Mouse (Mus musculus) midbrain, embryonic 11.5 days (tissue): ENCODE data around the gene Osbpl10. TPM values are rescaled to one million over a fixed set of nuclear protein-coding genes. Genes with fewer than 3 reads are reported as not detected.

Source experiments
- ATAC-seq: fragments of 200-750 bp; cut with Nextera tagmentation; 2 replicates; pipeline ENCODE4 v1.8.0; 2017; ENCODE audit warnings: moderate TSS enrichment, moderate library complexity; ENCODE audit not compliant: low FRiP score
- DNase-seq: peaks from one replicate; pipeline ENCODE4 v3.0.0; 2015; ENCODE audit warnings: low spot score; ENCODE audit errors: missing footprints
- H3K27ac ChIP-seq: fragments of 300-500 bp; sonication (generic); 2 replicates; pipeline ENCODE4 v1.5.1; 2014; ENCODE audit warnings: low read depth, low read length
- H3K27me3 ChIP-seq: fragments of 300-500 bp; sonication (generic); 2 replicates; pipeline ENCODE4 v1.6.1; 2014; ENCODE audit warnings: mild to moderate bottlenecking, low read length, moderate library complexity, mixed read lengths; ENCODE audit not compliant: control insufficient read depth, insufficient read depth
- H3K36me3 ChIP-seq: fragments of 300-500 bp; sonication (generic); 2 replicates; pipeline ENCODE4 v1.6.1; 2014; ENCODE audit warnings: mild to moderate bottlenecking, low read length, moderate library complexity, mixed read lengths; ENCODE audit not compliant: control insufficient read depth, insufficient read depth
- H3K4me1 ChIP-seq: fragments of 300-500 bp; sonication (generic); 2 replicates; pipeline ENCODE4 v1.6.1; 2014; ENCODE audit warnings: low read length; ENCODE audit not compliant: control insufficient read depth, insufficient read depth
- H3K4me2 ChIP-seq: fragments of 300-500 bp; sonication (generic); 2 replicates; pipeline ENCODE4 v1.6.1; 2014; ENCODE audit warnings: mild to moderate bottlenecking, moderate library complexity
- H3K4me3 ChIP-seq: fragments of 300-500 bp; sonication (generic); 2 replicates; pipeline ENCODE4 v1.5.1; 2014; ENCODE audit warnings: low read depth, low read length
- H3K9ac ChIP-seq: fragments of 300-500 bp; sonication (generic); 2 replicates; pipeline ENCODE4 v1.6.1; 2014; ENCODE audit warnings: low read length
- H3K9me3 ChIP-seq: fragments of 300-500 bp; sonication (generic); 2 replicates; pipeline ENCODE4 v1.6.1; 2016; ENCODE audit warnings: low read length; ENCODE audit not compliant: control insufficient read depth
- WGBS: fragments of 180-500 bp; shearing (Covaris S2); extraction: QIAGEN DNeasy Blood & Tissue Kit; methylation state at CpG from one replicate; pipeline ENCODE4 v1.1.7; 2014; 5-methylcytosine and 5-hydroxymethylcytosine counted together
- polyA plus RNA-seq: library from polyadenylated mRNA; unstranded; fragments of >200 nt; fragmentation: Nextera tagmentation; extraction: Ambion mirVana; gene quantifications from 2 replicates; pipeline ENCODE4 v1.2.1, GENCODE M21; 2014

Gene Osbpl10
- polyA plus RNA-seq, 1 experiment from 2014 or later: 1.1 TPM

DNA sequence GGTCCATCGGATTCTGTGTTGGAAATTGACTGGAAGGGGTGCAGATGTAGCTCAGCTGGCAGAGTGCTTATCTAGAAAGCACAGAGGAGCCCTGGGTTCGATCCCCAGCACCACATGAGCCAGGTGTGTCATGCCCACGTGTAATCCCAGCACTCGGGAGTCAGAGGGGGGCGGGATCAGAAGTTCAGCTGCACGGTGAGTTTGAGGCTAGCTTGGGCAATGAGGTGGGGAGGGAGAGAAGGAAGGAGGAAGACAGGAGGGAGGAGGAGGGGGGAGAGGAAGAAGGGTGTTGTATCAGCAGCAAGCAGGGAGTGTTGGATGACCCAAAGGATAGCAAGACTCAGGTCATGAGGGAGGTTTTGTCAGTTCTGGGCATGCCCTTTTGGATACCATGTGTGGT, 55.9 kb downstream of the Osbpl10 start:
- no peak for DNase-seq
- H3K27me3 ChIP-seq: peaks cover 3% of the 10 kb centered on the region; the same call in 1 of the 2 replicates
- H3K4me2 ChIP-seq: no peak overlapping the region
- peaks cover 19% of the 10 kb centered on the region for H3K4me1 ChIP-seq
- no peak overlapping the region for H3K9ac ChIP-seq
- no peak for ATAC-seq
- H3K36me3 ChIP-seq: no peaks in the 10 kb centered on the region
- no peak overlapping the region for H3K4me3 ChIP-seq
- WGBS: 79% methylated on average over 6 of the region's 6 CpGs
- H3K27ac ChIP-seq: no peak overlapping the region
- H3K9me3 ChIP-seq: no peaks in the 10 kb centered on the region

DNA sequence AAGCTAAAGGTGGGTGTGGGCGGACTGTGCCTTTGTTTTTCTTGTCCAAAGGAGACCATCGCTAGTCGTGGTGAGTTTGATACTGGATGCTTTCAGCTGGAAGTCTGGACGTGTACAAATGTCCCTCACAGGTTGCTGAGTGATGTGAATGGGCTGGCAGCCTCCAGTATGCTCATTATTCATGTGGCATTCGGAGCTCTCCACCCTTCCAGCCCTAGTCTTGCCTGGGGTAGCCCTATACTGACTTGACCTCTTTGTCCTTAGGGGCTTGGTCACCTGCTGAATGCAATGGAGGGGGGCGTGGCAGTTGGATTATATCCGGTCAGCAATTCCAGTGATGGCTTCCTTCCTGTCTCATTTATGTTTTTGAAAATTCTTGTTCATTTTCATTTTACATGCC, 56.4 kb downstream of the Osbpl10 start:
- no peak for ATAC-seq
- Histone ChIP-seq H3K36me3 (no peaks in the 10 kb centered on the region), H3K9ac (no peak overlapping the region), H3K4me1 (peaks cover 14% of the 10 kb centered on the region), H3K9me3 (no peaks in the 10 kb centered on the region), H3K4me2 (no peak overlapping the region), H3K27ac (no peak overlapping the region), H3K4me3 (no peak overlapping the region), H3K27me3 (peaks cover 3% of the 10 kb centered on the region; the same call in 1 of the 2 replicates)
- no peak for DNase-seq
- 85% methylated on average over 7 of the region's 7 CpGs for WGBS

GRCm38 (mm10) chr9:115038215-115038614, 59.8 kb downstream of the Osbpl10 start:
- Histone ChIP-seq H3K36me3 (no peaks in the 10 kb centered on the region), H3K9ac (no peak overlapping the region), H3K4me2 (peak overlapping the region; percentile 23; the same call in 1 of the 2 replicates), H3K4me1 (peaks cover 10% of the 10 kb centered on the region), H3K9me3 (no peaks in the 10 kb centered on the region), H3K27me3 (no peaks in the 10 kb centered on the region), H3K4me3 (no peak overlapping the region), H3K27ac (no peak overlapping the region)
- 15% methylated on average over 14 of the region's 14 CpGs for WGBS
- peak; percentile 86 for DNase-seq
- ATAC-seq: 0 out of 2 replicates have a peak, but pooled peaks have one; percentile 37

GRCm38 (mm10) chr9:115038686-115039085, 60.3 kb downstream of the Osbpl10 start:
- WGBS: 73% methylated on average over 9 of the region's 9 CpGs
- H3K27me3 ChIP-seq: no peaks in the 10 kb centered on the region
- no peak overlapping the region for H3K4me2 ChIP-seq
- H3K9ac ChIP-seq: no peak overlapping the region
- no peak overlapping the region for H3K27ac ChIP-seq
- ATAC-seq (no peak), DNase-seq (no peak)
- H3K4me1 ChIP-seq: peaks cover 10% of the 10 kb centered on the region
- H3K4me3 ChIP-seq: no peak overlapping the region
- no peaks in the 10 kb centered on the region for H3K36me3 ChIP-seq
- H3K9me3 ChIP-seq: no peaks in the 10 kb centered on the region

GRCm38 (mm10) chr9:115039245-115039644, 60.9 kb downstream of the Osbpl10 start:
- no peak for DNase-seq
- no peak overlapping the region for H3K4me2 ChIP-seq
- 58% methylated on average over 7 of the region's 7 CpGs for WGBS

GRCm38 (mm10) chr9:115042571-115042970, 64.2 kb downstream of the Osbpl10 start:
- ATAC-seq (no peak), DNase-seq (no peak)
- Histone ChIP-seq H3K4me2 (no peak overlapping the region), H3K4me3 (no peak overlapping the region), H3K36me3 (no peaks in the 10 kb centered on the region), H3K27ac (no peak overlapping the region), H3K27me3 (no peaks in the 10 kb centered on the region), H3K4me1 (peaks cover 10% of the 10 kb centered on the region), H3K9me3 (no peaks in the 10 kb centered on the region), H3K9ac (no peak overlapping the region)
- 94% methylated on average over 6 of the region's 6 CpGs for WGBS

More at GRCm38 (mm10) chr9:115039245-115039644, 60.9 kb downstream of the Osbpl10 start:
- no peaks in the 10 kb centered on the region for H3K9me3 ChIP-seq
- ATAC-seq: peak; percentile 59
- H3K36me3 ChIP-seq: no peaks in the 10 kb centered on the region
- H3K9ac ChIP-seq: no peak overlapping the region
- no peak overlapping the region for H3K27ac ChIP-seq
- H3K4me3 ChIP-seq: no peak overlapping the region
- H3K4me1 ChIP-seq: peaks cover 10% of the 10 kb centered on the region
- no peaks in the 10 kb centered on the region for H3K27me3 ChIP-seq

GRCm38 (mm10) chr9:115042971-115043706, 64.8 kb downstream of the Osbpl10 start:
- no peak for DNase-seq
- H3K36me3 ChIP-seq: no peaks in the 10 kb centered on the region
- no peak overlapping the region for H3K9ac ChIP-seq
- H3K27ac ChIP-seq: no peak overlapping the region
- no peak overlapping the region for H3K4me2 ChIP-seq
- H3K4me1 ChIP-seq: peaks cover 11% of the 10 kb centered on the region
- no peaks in the 10 kb centered on the region for H3K27me3 ChIP-seq
- WGBS: 90% methylated on average over 13 of the region's 13 CpGs
- no peak overlapping the region for H3K4me3 ChIP-seq
- no peak for ATAC-seq
- H3K9me3 ChIP-seq: no peaks in the 10 kb centered on the region

- Histone ChIP-seq H3K27ac (no peak overlapping the region), H3K4me2 (no peak overlapping the region), H3K4me3 (no peak overlapping the region), H3K36me3 (no peaks in the 10 kb centered on the region), H3K9ac (no peak overlapping the region), H3K4me1 (peaks cover 7% of the 10 kb centered on the region), H3K27me3 (no peaks in the 10 kb centered on the region), H3K9me3 (no peaks in the 10 kb centered on the region)
- 86% methylated on average over 8 of the region's 8 CpGs for WGBS
- DNase-seq (no peak), ATAC-seq (no peak)
These were observed 65.8 kb downstream of the Osbpl10 start for GRCm38 (mm10) chr9:115043881-115044770.
